Mouse (Mus musculus) liver, embryonic 14.5 days (tissue): ENCODE measurements at regions not wholly inside any gene's neighbourhood (a gene's known extent, or its start where the extent isn't known, plus 50 kb on each side); places are given as distances from the start of the nearest gene placed in this dataset.

Experiments used
- CTCF ChIP-seq: IDR thresholded peaks from 2 replicates; pipeline ENCODE4 v1.5.1; 2016; ENCODE audit warnings: antibody characterized with exemption, low read depth, control low read depth
- EP300 ChIP-seq: IDR thresholded peaks from 2 replicates; pipeline ENCODE4 v1.6.1; 2016; ENCODE audit warnings: antibody characterized with exemption, low read depth

GRCm38 (mm10) chr7:95760945-95761661 lies 409.9 kb upstream of the Tenm4 start:
- TF ChIP-seq CTCF (no peak), EP300 (no peak)
